In the genomic region with DNA sequence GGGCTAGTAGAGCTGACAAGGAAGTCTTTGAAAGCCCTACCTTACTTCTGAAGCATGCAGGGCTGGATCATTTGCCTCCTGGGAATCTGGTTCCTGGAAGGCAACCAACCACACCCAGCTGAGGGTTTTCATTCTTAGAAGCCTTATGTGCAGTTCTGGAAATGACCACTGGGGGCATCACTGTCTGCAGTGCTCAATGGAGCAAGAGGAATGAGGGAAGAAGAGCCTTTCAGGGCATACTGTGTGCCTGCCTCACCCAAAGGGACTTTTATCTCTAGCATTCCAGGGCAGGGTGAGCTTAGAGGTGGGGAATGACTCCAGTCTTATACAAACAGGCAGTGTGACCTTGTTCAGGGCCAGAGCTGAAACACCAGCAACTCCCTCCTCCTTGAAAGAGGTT, we compare ENCODE assay signal across 8 mouse cellular contexts. TPM values are rescaled to one million over a fixed set of nuclear protein-coding genes. Genes with fewer than 3 reads are reported as not detected.
DNase-seq lines count a peak whose midpoint lies in the region; ATAC-seq and TF ChIP-seq lines count a peak whose summit lies in the region.

No protein-coding gene starts in this region.

- 0 out of 2 replicates have a peak, but pooled peaks cover 2% of the 10 kb centered on the region for H3K4me1 ChIP-seq in kidney, embryonic 15.5 days
- H3K4me1 ChIP-seq in testis, adult 2 months (ENCODE audit: control insufficient read depth, insufficient read depth, low read length): no peaks in the 10 kb centered on the region

- no peak overlapping the region for H3K4me3 ChIP-seq in kidney, embryonic 15.5 days (replicated peaks)
- no peak overlapping the region for H3K4me3 ChIP-seq in testis, adult 2 months (ENCODE audit: control insufficient read depth, low read depth, low read length)

- H3K27ac ChIP-seq in kidney, embryonic 15.5 days: no peak overlapping the region
- no peak overlapping the region for H3K27ac ChIP-seq in testis, adult 2 months (ENCODE audit: control insufficient read depth, insufficient read depth, low read depth, low read length)

- DNase-seq in kidney, adult 11 months: peak; percentile 9
- peak; percentile 80 for DNase-seq in NIH3T3 (ENCODE audit: low read depth)
- DNase-seq in cerebellum, postnatal 10 days: peak; percentile 82 to 92
- DNase-seq in heart, adult 8-10 months (ENCODE audit: low spot score): peak; percentile 69
- peak; percentile 33 to 47 for DNase-seq in layer of hippocampus, postnatal 36 days

- H3K4me2 ChIP-seq in kidney, embryonic 15.5 days: no peak overlapping the region

- H3K27me3 ChIP-seq in kidney, embryonic 15.5 days: no peaks in the 10 kb centered on the region
- H3K27me3 ChIP-seq in testis, adult 2 months (ENCODE audit: control insufficient read depth, insufficient read depth, low read length): no peaks in the 10 kb centered on the region

- H3K36me3 ChIP-seq in kidney, embryonic 15.5 days: no peaks in the 10 kb centered on the region
- H3K36me3 ChIP-seq in testis, adult 2 months (ENCODE audit: control insufficient read depth, insufficient read depth, low read length): no peaks in the 10 kb centered on the region

- H3K9me3 ChIP-seq in kidney, embryonic 15.5 days (replicated peaks): no peaks in the 10 kb centered on the region

- no peak for ATAC-seq in kidney, embryonic 15.5 days (replicated peaks; ENCODE audit: low FRiP score)
- peak; percentile 78; the same call in 1 of the 2 replicates for ATAC-seq in monocyte, adult 5-6 weeks (replicated peaks; ENCODE audit: insufficient number of reproducible peaks, low FRiP score, low TSS enrichment, poor library complexity, severe bottlenecking)

- peak; percentile 56; the same call in 1 of the 2 replicates for TF ChIP-seq CTCF in testis, adult 2 months (IDR thresholded peaks at IDR 0.05; ENCODE audit: control insufficient read depth, insufficient read depth, insufficient replicate concordance, low read depth, low read length)

- no peak overlapping the region for H3K9ac ChIP-seq in kidney, embryonic 15.5 days

- no peak for TF ChIP-seq POLR2A in testis, adult 2 months (IDR thresholded peaks at IDR 0.05; ENCODE audit: control insufficient read depth, low read depth, low read length)

RNA-seq across cellular contexts. Expression of a gene that starts 5.2 kb away (rescaled TPM):
- polyA plus RNA-seq in kidney, embryonic 15.5 days (2015; fragmentation: Nextera tagmentation; extraction: Ambion mirVana): 0.23 TPM in 1 of 2 replicates, not detected in the other
- total RNA-seq in heart, adult 8-10 months (2022): under 1 TPM in 1 of 4 experiments, not detected in 3; 0.37 TPM
- not detected for total RNA-seq in layer of hippocampus, postnatal 36 days (2021)
- not detected in 3 replicates for total RNA-seq in monocyte, adult 5-6 weeks (2017)
- polyA plus RNA-seq in testis, adult 2 months (2012; rRNA removed): not detected in 2 replicates

RNA-seq across cellular contexts. Expression of a gene that starts 11.9 kb away (rescaled TPM):
- polyA plus RNA-seq in kidney, embryonic 15.5 days (2015; fragmentation: Nextera tagmentation; extraction: Ambion mirVana): 91.2 and 95.1 TPM in 2 replicates
- total RNA-seq in heart, adult 8-10 months (2022): 10 to 100 TPM; 14.2 to 21.0 (median 15.6) TPM
- total RNA-seq in layer of hippocampus, postnatal 36 days (2021): 10 to 100 TPM; 82.1 to 87.9 TPM
- 1.5 to 4.4 TPM (median 3.9 TPM) in 3 replicates for total RNA-seq in monocyte, adult 5-6 weeks (2017)
- 6.3 and 6.4 TPM in 2 replicates for polyA plus RNA-seq in testis, adult 2 months (2012; rRNA removed)

RNA-seq across cellular contexts. Expression of a gene that starts 12.1 kb away (rescaled TPM):
- polyA plus RNA-seq in kidney, embryonic 15.5 days (2015; fragmentation: Nextera tagmentation; extraction: Ambion mirVana): not detected in 2 replicates
- total RNA-seq in heart, adult 8-10 months (2022): not detected
- total RNA-seq in layer of hippocampus, postnatal 36 days (2021): not detected
- total RNA-seq in monocyte, adult 5-6 weeks (2017): not detected in 3 replicates
- polyA plus RNA-seq in testis, adult 2 months (2012; rRNA removed): not detected in 2 replicates

RNA-seq across cellular contexts. Expression of a gene that starts 18.0 kb away (rescaled TPM):
- not detected in 2 replicates for polyA plus RNA-seq in kidney, embryonic 15.5 days (2015; fragmentation: Nextera tagmentation; extraction: Ambion mirVana)
- not detected for total RNA-seq in heart, adult 8-10 months (2022)
- total RNA-seq in layer of hippocampus, postnatal 36 days (2021): not detected
- not detected in 3 replicates for total RNA-seq in monocyte, adult 5-6 weeks (2017)
- not detected in 2 replicates for polyA plus RNA-seq in testis, adult 2 months (2012; rRNA removed)

RNA-seq across cellular contexts. Expression of a gene that starts 36.9 kb away (rescaled TPM):
- not detected in 2 replicates for polyA plus RNA-seq in kidney, embryonic 15.5 days (2015; fragmentation: Nextera tagmentation; extraction: Ambion mirVana)
- not detected for total RNA-seq in heart, adult 8-10 months (2022)
- not detected for total RNA-seq in layer of hippocampus, postnatal 36 days (2021)
- not detected in 3 replicates for total RNA-seq in monocyte, adult 5-6 weeks (2017)
- polyA plus RNA-seq in testis, adult 2 months (2012; rRNA removed): not detected in 2 replicates

Comparison
In these comparisons a context has a peak if more than half of its experiments do, and no peak if none do; other contexts are left out.
1. DNase-seq: peak in every context shown above with its lines; median percentile 87 in cerebellum, postnatal 10 days; 80 in NIH3T3; 69 in heart, adult 8-10 months; 40 in layer of hippocampus, postnatal 36 days; 9 in kidney, adult 11 months.